Comparison of ENCODE assay signal across 23 mouse cellular contexts in the genomic region with DNA sequence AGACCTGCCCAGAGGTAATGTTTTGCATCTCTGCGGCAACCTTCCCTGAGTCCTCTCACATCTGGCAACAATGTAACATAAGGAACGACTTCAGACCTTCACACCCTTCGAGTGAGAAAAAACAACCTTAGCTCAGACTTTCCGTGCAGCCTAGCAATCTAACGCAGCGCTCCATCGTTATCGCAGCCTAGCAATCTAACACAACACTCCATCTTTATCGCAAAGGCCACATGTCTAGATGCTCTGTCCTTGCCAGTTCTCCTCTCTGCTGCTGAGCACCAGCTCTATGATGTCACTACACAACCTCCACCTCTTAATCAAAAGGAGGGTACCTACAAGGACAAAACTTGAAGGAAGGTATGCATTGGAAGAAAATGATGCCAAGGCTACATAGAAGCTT.
"Had no signal": no experiment of that assay in that cellular context is flagged by ENCODE, and none has a peak within 500 bp of the region (broad histone marks: within the 10 kb centered on the region; RNA-seq: fewer than 3 reads in every experiment).

No protein-coding gene starts in this region.

- H3K4me3 ChIP-seq: heart, embryonic 10.5 days; heart, embryonic 12.5 days; hindbrain, embryonic 13.5 days; hindbrain, embryonic 15.5 days; kidney, embryonic 15.5 days; layer of hippocampus, adult 2 months; left cerebral cortex, adult 2 months; limb, embryonic 15.5 days; liver, embryonic 12.5 days had no signal

- H3K27me3 ChIP-seq: heart, embryonic 12.5 days; hindbrain, embryonic 13.5 days; hindbrain, embryonic 15.5 days; limb, embryonic 15.5 days had no signal

- H3K36me3 ChIP-seq: hindbrain, embryonic 13.5 days; hindbrain, embryonic 15.5 days; kidney, embryonic 15.5 days; liver, embryonic 12.5 days had no signal

- H3K9me3 ChIP-seq: heart, embryonic 10.5 days; heart, embryonic 12.5 days; hindbrain, embryonic 13.5 days; hindbrain, embryonic 15.5 days; kidney, embryonic 15.5 days; limb, embryonic 15.5 days; liver, embryonic 12.5 days had no signal

- DNase-seq: gastrocnemius, postnatal 14 days; gastrocnemius, postnatal 36 days; heart, adult 18-20 months; heart, postnatal 10 days; kidney, adult 11 months; kidney, adult 2 months; kidney, adult 9 months; kidney, postnatal 14 days; kidney, postnatal 4 days; layer of hippocampus, postnatal 36 days had no signal

- H3K27ac ChIP-seq: heart, embryonic 10.5 days; hindbrain, embryonic 13.5 days; hindbrain, embryonic 15.5 days; hindbrain, postnatal 0 days; kidney, embryonic 15.5 days; kidney, postnatal 0 days; layer of hippocampus, adult 2 months; left cerebral cortex, adult 2 months; limb, embryonic 15.5 days; liver, embryonic 12.5 days; liver, embryonic 14.5 days had no signal

- H3K9ac ChIP-seq: heart, embryonic 12.5 days; hindbrain, embryonic 13.5 days; hindbrain, embryonic 15.5 days; kidney, embryonic 15.5 days; limb, embryonic 15.5 days; liver, embryonic 12.5 days; liver, embryonic 14.5 days had no signal

- ATAC-seq: hindbrain, postnatal 0 days; intestine, embryonic 16.5 days; liver, embryonic 12.5 days had no signal

- H3K4me1 ChIP-seq: heart, embryonic 12.5 days; liver, embryonic 12.5 days had no signal

- H3K4me2 ChIP-seq: heart, embryonic 12.5 days; hindbrain, embryonic 13.5 days; hindbrain, embryonic 15.5 days; kidney, embryonic 15.5 days; limb, embryonic 15.5 days; liver, embryonic 12.5 days had no signal
